Mouse (Mus musculus) mouse embryonic stem cell (cell line): ENCODE data around the gene Uap1.

Experiments used
- in situ Hi-C, 2 experiments: fragments of 300-500 bp; cut with MboI; formaldehyde crosslinking; loops; 1 replicate in 1 of 2; 3 replicates in 1 of 2; pipeline ENCODE4 v1.14.3; 2019 to 2020; ENCODE audit warnings: low sequenced_read_pairs in 2 of 2, low pct_unique_long_range_greater_than_20kb in 1 of 2, mixed read lengths in 1 of 2; ENCODE audit not compliant: unreplicated experiment in 1 of 2

The Uap1 gene

DNA sequence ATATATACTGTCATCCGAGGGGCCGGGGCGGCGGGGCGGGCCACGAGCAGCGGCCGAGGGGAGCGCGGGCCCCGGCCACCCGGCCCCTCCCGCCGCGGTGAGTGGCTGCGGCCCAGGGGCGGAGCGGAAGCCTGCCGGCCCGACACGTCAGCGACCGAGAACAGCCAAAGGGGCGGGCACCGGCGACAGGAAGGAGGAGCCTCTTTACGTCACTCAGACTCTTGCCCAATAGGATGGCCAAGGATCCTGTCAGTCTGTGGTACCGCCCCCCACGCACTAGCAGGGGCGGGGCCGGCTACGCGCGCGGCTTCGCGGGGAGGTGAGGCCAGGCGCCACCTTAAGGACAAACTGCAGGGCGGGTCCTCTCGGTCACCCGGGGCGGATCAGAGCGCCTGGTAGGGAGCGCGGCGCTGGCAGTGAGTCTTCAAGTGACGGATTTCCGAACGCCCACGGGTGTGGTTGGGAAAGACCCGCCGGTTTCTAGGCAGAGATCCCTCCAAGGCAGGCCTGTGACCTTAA is at the start of gene Uap1:
Gene Uap1 (minus strand): TSS at position 144 of the 519 bp plus-strand sequence.
- in situ Hi-C loops: no loop called here

GRCm38 (mm10) chr1:170223276-170223675 is 48.5 kb upstream of the Uap1 start:
- in situ Hi-C loops: loop anchor here (10.0 to 25.0 kb wide), 2 partner anchors 382 to 389 kb away; no protein-coding TSS in a partner anchor

DNA sequence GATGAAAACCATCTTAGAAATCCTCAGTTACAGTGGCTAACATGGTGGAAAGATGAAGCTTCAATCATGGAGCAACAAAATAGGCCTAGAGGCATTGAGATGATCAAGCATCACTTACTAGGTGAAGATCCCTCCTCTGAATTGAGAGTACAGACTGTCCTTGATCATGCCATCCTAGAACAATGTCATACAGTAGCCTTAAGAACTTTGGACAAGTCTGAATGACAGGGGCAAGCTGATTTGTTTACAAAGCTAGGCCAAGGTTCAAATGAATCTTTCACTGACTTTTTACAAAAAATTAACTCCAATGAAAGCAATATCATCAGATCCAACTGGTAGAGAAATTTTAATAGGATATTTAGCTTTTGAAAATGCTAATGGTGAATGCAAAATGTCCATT is 45.6 kb upstream of the Uap1 start:
- in situ Hi-C loops: loop anchor here (10.0 to 25.0 kb wide), 2 partner anchors 384 to 392 kb away; no protein-coding TSS in a partner anchor

- in situ Hi-C loops: loop anchor here in 1 of 2 experiments (25.0 kb wide), 1 partner anchor 394 kb away; no protein-coding TSS in a partner anchor
Measured at GRCm38 (mm10) chr1:170218091-170218884, 43.5 kb upstream of the Uap1 start.

DNA sequence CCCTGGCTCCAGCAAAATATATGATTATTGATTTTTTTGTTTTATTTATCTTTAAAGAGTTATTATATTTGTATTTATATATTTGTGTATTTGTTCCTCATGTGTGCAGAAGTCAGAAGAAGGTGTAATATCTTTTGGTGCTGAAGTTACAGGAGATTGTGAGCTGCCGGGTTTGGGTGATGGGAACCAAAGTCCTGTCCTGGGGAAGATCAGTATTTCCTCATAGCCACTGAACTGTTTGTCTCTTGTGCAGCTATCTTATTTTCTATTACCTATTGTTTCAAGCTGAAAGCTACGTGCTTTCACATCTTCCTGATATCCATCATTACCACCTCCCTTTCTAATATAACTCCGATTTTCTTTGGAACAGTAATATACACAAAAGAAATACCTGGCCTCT is 40.8 kb upstream of the Uap1 start:
- in situ Hi-C loops: loop anchor here in 1 of 2 experiments (25.0 kb wide), 1 partner anchor 397 kb away; no protein-coding TSS in a partner anchor

- in situ Hi-C loops: loop anchor here in 1 of 2 experiments (25.0 kb wide), 1 partner anchor 397 kb away; no protein-coding TSS in a partner anchor
Measured at GRCm38 (mm10) chr1:170214757-170215522, 40.2 kb upstream of the Uap1 start, which contains the start of gene Uhmk1. Uhmk1 (minus strand) TSS chr1:170215397.

DNA sequence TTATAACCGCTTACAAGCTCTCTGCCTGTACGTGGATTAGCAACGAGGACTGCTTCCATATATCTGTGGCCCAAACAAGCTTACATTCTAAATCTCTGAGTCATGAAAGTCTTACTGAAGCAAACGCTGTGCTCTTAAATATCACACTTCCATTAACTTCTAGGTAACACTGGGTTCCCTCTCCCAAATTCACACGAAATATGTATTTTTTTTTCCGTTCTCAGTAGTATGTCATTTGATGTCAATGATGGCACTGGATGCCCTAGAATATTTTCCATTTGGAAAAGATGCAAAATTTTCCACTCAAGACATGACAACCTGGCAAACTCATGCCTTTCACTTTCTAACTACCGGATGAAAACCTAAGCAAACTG is 39.6 kb upstream of the Uap1 start:
- in situ Hi-C loops: loop anchor here in 1 of 2 experiments (25.0 kb wide), 1 partner anchor 398 kb away; no protein-coding TSS in a partner anchor

- in situ Hi-C loops: loop anchor here in 1 of 2 experiments (25.0 kb wide), 1 partner anchor 399 kb away; no protein-coding TSS in a partner anchor
Measured at GRCm38 (mm10) chr1:170213181-170213879, 38.6 kb upstream of the Uap1 start.

- in situ Hi-C loops: loop anchor here in 1 of 2 experiments (25.0 kb wide), 1 partner anchor 406 kb away; no protein-coding TSS in a partner anchor
Measured at GRCm38 (mm10) chr1:170206395-170206794, 31.6 kb upstream of the Uap1 start.

DNA sequence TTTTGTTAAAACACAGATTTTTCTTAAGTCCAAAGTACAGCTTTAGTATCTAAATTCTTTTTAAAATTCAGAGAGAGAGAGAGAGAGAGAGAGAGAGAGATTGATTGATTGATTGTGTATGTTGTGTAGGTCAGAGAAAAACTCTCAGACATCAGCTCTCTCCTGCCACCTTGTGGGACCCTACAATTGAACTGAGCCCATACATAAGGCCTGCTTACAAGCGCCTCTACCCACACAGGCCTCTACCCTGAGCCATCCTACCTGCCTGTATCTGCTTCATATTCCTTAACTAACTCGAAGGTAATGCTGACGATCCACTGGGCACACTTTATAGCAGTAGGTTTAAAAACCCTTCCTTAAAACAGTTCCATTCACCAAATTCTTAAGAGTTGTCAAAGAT is 25.6 kb upstream of the Uap1 start:
- in situ Hi-C loops: loop anchor here in 1 of 2 experiments (25.0 kb wide), 1 partner anchor 412 kb away; no protein-coding TSS in a partner anchor

DNA sequence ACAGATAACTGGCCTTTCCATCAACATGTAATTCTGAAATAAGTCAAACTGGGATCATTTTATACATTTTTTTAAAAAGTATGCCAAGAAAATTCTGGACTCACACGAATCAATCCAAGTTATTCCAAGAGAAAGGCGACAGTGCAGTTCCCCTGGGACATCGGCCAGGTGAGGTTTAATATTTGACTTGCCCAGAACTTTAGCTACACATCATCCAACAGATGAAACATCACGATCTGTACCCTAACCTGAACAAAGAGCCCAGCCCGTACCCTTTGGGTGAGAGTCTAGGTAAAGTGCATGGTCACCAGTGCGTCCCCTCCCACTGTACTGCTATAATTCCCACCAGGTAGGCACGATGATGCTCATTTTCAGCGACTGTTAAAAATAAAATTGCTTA is 21.5 kb upstream of the Uap1 start:
- in situ Hi-C loops: no loop called here

GRCm38 (mm10) chr1:170191925-170192324 is 17.2 kb upstream of the Uap1 start:
- in situ Hi-C loops: no loop called here

- in situ Hi-C loops: no loop called here
Measured at GRCm38 (mm10) chr1:170190225-170190624, 15.5 kb upstream of the Uap1 start.

DNA sequence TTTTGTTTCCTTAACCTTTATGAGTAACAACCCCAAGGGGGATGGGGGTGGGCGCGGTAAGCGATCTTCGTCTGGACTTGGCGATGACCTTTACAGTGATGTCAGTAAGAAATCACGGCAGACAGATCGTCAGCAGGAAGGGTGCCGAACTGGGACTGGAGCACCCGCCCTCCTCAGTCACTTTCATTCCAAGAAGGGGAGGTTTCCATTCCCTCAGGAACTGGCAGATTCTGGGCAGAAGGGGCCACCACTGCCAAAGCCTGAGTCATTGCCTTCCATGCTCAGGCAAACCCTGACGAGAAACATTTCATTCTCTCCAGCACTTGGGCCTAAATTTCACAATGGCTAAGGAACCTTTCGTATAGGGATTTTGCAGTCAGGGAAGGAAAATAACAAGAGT is 13.8 kb upstream of the Uap1 start:
- in situ Hi-C loops: no loop called here

DNA sequence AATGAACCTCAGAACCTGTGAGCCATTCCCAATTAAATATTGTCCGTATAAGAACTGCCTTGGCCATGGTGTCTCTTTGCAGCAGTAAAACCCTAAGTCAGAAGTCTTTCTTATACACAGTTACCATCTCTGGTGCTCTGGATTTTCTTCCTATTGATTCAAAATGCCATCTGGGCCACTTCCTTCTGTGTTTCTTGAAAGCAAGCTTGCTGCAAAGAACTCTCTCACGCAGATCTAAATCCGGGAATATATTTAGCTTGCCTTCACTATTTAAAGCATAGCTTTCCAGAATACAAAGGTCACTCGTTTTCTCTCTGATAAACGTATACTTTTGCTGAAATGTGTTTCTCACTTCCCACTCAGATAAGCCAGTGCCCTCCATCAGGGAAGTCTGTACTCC is 11.8 kb upstream of the Uap1 start:
- in situ Hi-C loops: no loop called here

DNA sequence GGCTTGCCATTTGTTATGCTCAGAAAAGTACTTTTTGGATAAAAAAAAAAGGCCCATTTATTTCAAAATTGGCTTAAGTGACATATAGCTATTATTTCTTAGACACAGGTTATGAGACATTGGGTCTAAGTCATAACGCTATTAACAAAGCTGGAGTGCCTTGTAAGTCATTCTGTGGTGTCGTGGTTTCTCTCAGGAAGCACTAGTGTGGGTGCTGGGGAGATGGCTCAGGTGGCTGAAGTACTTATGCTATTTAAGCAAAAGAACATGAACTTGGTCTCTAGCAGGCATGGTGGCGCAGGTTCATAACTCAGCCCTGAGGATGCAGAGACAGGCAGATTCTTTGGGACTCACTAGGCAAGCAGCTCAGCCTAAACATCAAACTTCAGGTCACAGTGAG is 10.4 kb upstream of the Uap1 start:
- in situ Hi-C loops: no loop called here

GRCm38 (mm10) chr1:170182706-170183105 is 7.9 kb upstream of the Uap1 start:
- in situ Hi-C loops: no loop called here

DNA sequence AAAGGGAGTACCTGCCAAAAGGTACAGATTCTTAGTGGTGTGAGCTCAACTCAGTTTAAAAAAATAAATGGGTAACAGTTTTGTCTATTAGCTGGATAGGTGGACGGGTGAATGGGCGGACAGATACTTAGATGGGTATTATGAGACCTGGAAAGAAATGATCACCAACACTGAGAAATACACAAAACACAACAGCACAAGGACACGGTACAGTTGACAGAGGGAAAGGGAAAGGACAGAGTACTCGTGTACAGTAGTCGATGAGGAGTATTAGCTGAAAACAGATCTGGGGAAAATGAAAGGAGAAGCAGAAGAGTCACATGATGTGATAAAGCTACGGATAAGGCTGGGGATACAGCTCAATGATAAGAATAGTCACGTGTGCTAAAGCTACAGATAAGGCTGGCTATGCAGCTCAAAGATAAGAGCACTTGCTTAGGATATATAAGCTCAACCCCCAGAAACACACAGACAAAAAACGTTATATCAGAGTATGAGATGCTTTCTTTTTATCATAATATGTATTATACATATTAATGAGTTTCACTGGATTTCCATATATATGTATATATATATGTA is 2.0 kb upstream of the Uap1 start:
- in situ Hi-C loops: no loop called here
